Mouse (Mus musculus) left cerebral cortex, adult 2 months (tissue): Measurements from ENCODE around the gene Nhlrc4. TPM values are rescaled to one million over a fixed set of nuclear protein-coding genes. Genes with fewer than 3 reads are reported as not detected.

Experiments
- DNase-seq, 2 experiments: peaks; one replicate each; pipeline ENCODE4 v3.0.0; 2021 to 2022; ENCODE audit warnings: low spot score in 2 of 2, mixed read lengths in 1 of 2; ENCODE audit errors: extremely low spot score in 1 of 2
- H3K27ac ChIP-seq: fragments of 200-600 bp; 2 replicates; pipeline ENCODE4 v1.8.1; 2022
- H3K4me3 ChIP-seq: fragments of 200-600 bp; 2 replicates; pipeline ENCODE4 v1.8.1; 2022
- CTCF ChIP-seq: fragments of 200-600 bp; IDR thresholded peaks from 2 replicates; pipeline ENCODE4 v1.8.1; 2022; ENCODE audit warnings: antibody characterized with exemption, mild to moderate bottlenecking, moderate library complexity
- intact Hi-C: fragments of 180-260 bp; cut with DNase I; formaldehyde crosslinking; loops from one replicate; pipeline ENCODE4 v1.15.1; 2025
- total RNA-seq, 2 experiments: library from RNA; stranded (reverse); gene quantifications; 2 replicates each; pipeline ENCODE4 v1.2.3; 2021

Gene Nhlrc4
- total RNA-seq, 2 experiments from 2014 or later = 0.20 to 0.87 TPM

- no peak for TF ChIP-seq CTCF
- DNase-seq = no peak
- Histone ChIP-seq H3K4me3 (peak overlapping the region; percentile 97), H3K27ac (peak overlapping the region; percentile 94)
- intact Hi-C loops = loop anchor here (2.0 to 5.0 kb wide), 2 partner anchors 41 to 67 kb away; partner anchors contain the start of genes Capn15 and Mettl26
Observed at GRCm38 (mm10) chr17:25918037-25918750, 26.6 kb downstream of the Nhlrc4 start.

- Histone ChIP-seq H3K27ac (peak overlapping the region; percentile 6; the same call in 1 of the 2 replicates), H3K4me3 (peak overlapping the region; percentile 97; the same call in 1 of the 2 replicates)
- intact Hi-C loops = loop anchor here (5.0 kb wide), 1 partner anchor 40 kb away; the partner anchor contains the start of gene Mettl26
- DNase-seq = no peak
- TF ChIP-seq CTCF = no peak
Observed at GRCm38 (mm10) chr17:25916931-25917647, 27.7 kb downstream of the Nhlrc4 start.

GRCm38 (mm10) chr17:25914295-25914694, 30.5 kb downstream of the Nhlrc4 start:
- intact Hi-C loops = no loop called here
- Histone ChIP-seq H3K4me3 (no peak overlapping the region), H3K27ac (peak overlapping the region; percentile 77)
- DNase-seq = no peak
- TF ChIP-seq CTCF = no peak

- intact Hi-C loops = no loop called here
- Histone ChIP-seq H3K4me3 (peak overlapping the region; percentile 5; the same call in 1 of the 2 replicates), H3K27ac (peak overlapping the region; percentile 77)
- DNase-seq = no peak
- no peak for TF ChIP-seq CTCF
Observed at GRCm38 (mm10) chr17:25913877-25914275, 30.9 kb downstream of the Nhlrc4 start.

GRCm38 (mm10) chr17:25913186-25913876, 31.4 kb downstream of the Nhlrc4 start:
- peak overlapping the region; percentile 5; the same call in 1 of the 2 replicates for H3K4me3 ChIP-seq
- H3K27ac ChIP-seq = peak overlapping the region; percentile 77

GRCm38 (mm10) chr17:25911816-25912215, 32.9 kb downstream of the Nhlrc4 start:
- no peak for TF ChIP-seq CTCF
- Histone ChIP-seq H3K4me3 (no peak overlapping the region), H3K27ac (peak overlapping the region; percentile 72)
- intact Hi-C loops = no loop called here
- no peak for DNase-seq

More at GRCm38 (mm10) chr17:25913186-25913876, 31.4 kb downstream of the Nhlrc4 start:
- DNase-seq = peak; percentile 70
- TF ChIP-seq CTCF = no peak
- intact Hi-C loops = no loop called here

GRCm38 (mm10) chr17:25907640-25908039, 37.1 kb downstream of the Nhlrc4 start:
- no peak overlapping the region for H3K4me3 ChIP-seq
- intact Hi-C loops = no loop called here
- TF ChIP-seq CTCF = no peak
- no peak for DNase-seq
- 0 out of 2 replicates have a peak overlapping the region, but pooled peaks have one; percentile 16 for H3K27ac ChIP-seq

- TF ChIP-seq CTCF = no peak
- intact Hi-C loops = no loop called here
- Histone ChIP-seq H3K4me3 (no peak overlapping the region), H3K27ac (no peak overlapping the region)
- DNase-seq = no peak
Observed at GRCm38 (mm10) chr17:25903061-25903460, 41.7 kb downstream of the Nhlrc4 start.

- Histone ChIP-seq H3K4me3 (no peak overlapping the region), H3K27ac (no peak overlapping the region)
- peak; percentile 11 for TF ChIP-seq CTCF
- no peak for DNase-seq
- intact Hi-C loops = no loop called here
Observed at GRCm38 (mm10) chr17:25900193-25900592, 44.6 kb downstream of the Nhlrc4 start.

- intact Hi-C loops = loop anchor here (5.0 to 10.0 kb wide), 2 partner anchors 46 to 199 kb away; partner anchors contain the start of genes Decr2, Nhlrc4, Nme4 and Pigq
- TF ChIP-seq CTCF = no peak
- no peak overlapping the region for H3K4me3 ChIP-seq
- no peak for DNase-seq
- H3K27ac ChIP-seq = peak overlapping the region; percentile 40
Observed at GRCm38 (mm10) chr17:25895891-25896290, 48.9 kb downstream of the Nhlrc4 start.

GRCm38 (mm10) chr17:25895415-25895814, 49.3 kb downstream of the Nhlrc4 start:
- Histone ChIP-seq H3K4me3 (no peak overlapping the region), H3K27ac (peak overlapping the region; percentile 40; the same call in 1 of the 2 replicates)
- no peak for TF ChIP-seq CTCF
- no peak for DNase-seq
- intact Hi-C loops = loop anchor here (5.0 to 10.0 kb wide), 2 partner anchors 47 to 199 kb away; partner anchors contain the start of genes Decr2, Nhlrc4, Nme4 and Pigq
